Mouse (Mus musculus) liver, postnatal 0 days (tissue): ENCODE results near the gene Lrrc4. TPM values are rescaled to one million over a fixed set of nuclear protein-coding genes. Genes with fewer than 3 reads are reported as not detected.

Experiments used
- ATAC-seq: fragments of 200-750 bp; cut with Nextera tagmentation; 2 replicates; pipeline ENCODE4 v1.8.0; 2017; ENCODE audit warnings: mild to moderate bottlenecking, moderate library complexity
- DNase-seq: peaks from one replicate; pipeline ENCODE4 v3.0.0-alpha.2; 2016
- H3K27ac ChIP-seq: fragments of 300-500 bp; sonication (generic); 2 replicates; pipeline ENCODE4 v1.5.1; 2014; ENCODE audit warnings: antibody characterized with exemption, moderate library complexity, mild to moderate bottlenecking, low read depth
- H3K27me3 ChIP-seq: fragments of 300-500 bp; sonication (generic); 2 replicates; pipeline ENCODE4 v1.6.1; 2014; ENCODE audit warnings: low read length, control low read depth, mixed read lengths; ENCODE audit not compliant: insufficient read depth
- H3K36me3 ChIP-seq: fragments of 300-500 bp; sonication (generic); replicated peaks from 2 replicates; pipeline ENCODE4 v1.6.1; 2014; ENCODE audit warnings: mild to moderate bottlenecking, control low read depth, low read length, moderate library complexity, mixed read lengths; ENCODE audit not compliant: insufficient read depth
- H3K4me1 ChIP-seq: fragments of 300-500 bp; sonication (generic); 2 replicates; pipeline ENCODE4 v1.6.1; 2014; ENCODE audit warnings: antibody characterized with exemption, mild to moderate bottlenecking, control low read depth; ENCODE audit not compliant: insufficient read depth
- H3K4me2 ChIP-seq: fragments of 300-500 bp; sonication (generic); 2 replicates; pipeline ENCODE4 v1.6.1; 2014; ENCODE audit warnings: low read depth, mild to moderate bottlenecking, low read length, moderate library complexity, mixed read lengths
- H3K4me3 ChIP-seq: fragments of 300-500 bp; sonication (generic); 2 replicates; pipeline ENCODE4 v1.5.1; 2014; ENCODE audit warnings: low read depth, low read length
- H3K9ac ChIP-seq: fragments of 300-500 bp; sonication (generic); replicated peaks from 2 replicates; pipeline ENCODE4 v1.6.1; 2014; ENCODE audit warnings: mild to moderate bottlenecking, moderate library complexity
- H3K9me3 ChIP-seq: fragments of 300-500 bp; sonication (generic); 2 replicates; pipeline ENCODE4 v1.6.1; 2016; ENCODE audit warnings: mild to moderate bottlenecking, control low read depth, low read length, mixed read lengths
- CTCF ChIP-seq: sonication (generic); IDR thresholded peaks from 2 replicates; pipeline ENCODE4 v1.5.1; 2016; ENCODE audit warnings: antibody characterized with exemption, low read depth
- EP300 ChIP-seq: IDR thresholded peaks from 2 replicates; pipeline ENCODE4 v1.6.1; 2016; ENCODE audit warnings: antibody characterized with exemption, low read depth, mild to moderate bottlenecking
- WGBS: fragments of 180-500 bp; shearing (Covaris S2); extraction: QIAGEN DNeasy Blood & Tissue Kit; methylation state at CpG from one replicate; pipeline ENCODE4 v1.1.7; 2014; ENCODE audit not compliant: insufficient replicate concordance; 5-methylcytosine and 5-hydroxymethylcytosine counted together
- polyA plus RNA-seq: library from polyadenylated mRNA; unstranded; fragments of >200 nt; fragmentation: Nextera tagmentation; extraction: Ambion mirVana; gene quantifications from 2 replicates; pipeline ENCODE4 v1.2.1, GENCODE M21; 2015

The Lrrc4 gene
- polyA plus RNA-seq, 1 experiment from 2014 or later, result 0.08 TPM

DNA sequence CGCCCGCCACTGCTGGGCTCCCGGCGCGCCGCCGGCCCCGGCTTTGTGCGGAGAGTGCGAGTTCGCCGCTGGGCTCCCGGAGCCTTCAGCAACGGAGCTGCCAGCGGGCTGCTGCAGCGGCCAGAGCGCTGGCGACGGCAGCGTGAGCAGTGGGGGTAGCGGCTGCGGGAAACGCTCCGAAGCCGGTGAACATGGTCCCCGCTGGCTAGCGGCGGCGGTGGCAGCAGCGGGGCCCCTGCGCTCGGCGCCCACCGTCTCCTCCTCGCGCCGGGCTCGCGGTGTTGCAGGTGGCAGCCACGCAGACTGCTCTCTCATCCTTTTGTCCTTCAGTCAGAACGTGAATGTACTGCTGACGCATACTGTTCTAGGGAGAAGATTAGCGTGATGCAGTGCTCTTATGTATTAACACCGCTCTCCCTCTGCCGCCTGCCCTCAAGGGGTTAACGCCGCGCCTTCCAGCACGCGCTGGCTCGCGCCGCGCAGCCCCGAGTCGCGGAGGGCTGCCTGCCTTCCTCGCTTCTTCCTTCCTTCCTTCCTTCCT is 1.3 kb upstream of the Lrrc4 start:
- TF ChIP-seq EP300 (no peak), CTCF (no peak)
- DNase-seq (no peak), ATAC-seq (peak; percentile 54)
- Histone ChIP-seq H3K36me3 (no peaks in the 10 kb centered on the region), H3K27ac (no peak overlapping the region), H3K4me1 (0 out of 2 replicates have a peak, but pooled peaks cover 8% of the 10 kb centered on the region), H3K9ac (peak overlapping the region; percentile 52), H3K27me3 (peaks cover 26% of the 10 kb centered on the region), H3K4me2 (peak overlapping the region; percentile 89), H3K4me3 (peak overlapping the region; percentile 51), H3K9me3 (no peaks in the 10 kb centered on the region)
- under 1% methylated on average over 54 of the region's 58 CpGs for WGBS

DNA sequence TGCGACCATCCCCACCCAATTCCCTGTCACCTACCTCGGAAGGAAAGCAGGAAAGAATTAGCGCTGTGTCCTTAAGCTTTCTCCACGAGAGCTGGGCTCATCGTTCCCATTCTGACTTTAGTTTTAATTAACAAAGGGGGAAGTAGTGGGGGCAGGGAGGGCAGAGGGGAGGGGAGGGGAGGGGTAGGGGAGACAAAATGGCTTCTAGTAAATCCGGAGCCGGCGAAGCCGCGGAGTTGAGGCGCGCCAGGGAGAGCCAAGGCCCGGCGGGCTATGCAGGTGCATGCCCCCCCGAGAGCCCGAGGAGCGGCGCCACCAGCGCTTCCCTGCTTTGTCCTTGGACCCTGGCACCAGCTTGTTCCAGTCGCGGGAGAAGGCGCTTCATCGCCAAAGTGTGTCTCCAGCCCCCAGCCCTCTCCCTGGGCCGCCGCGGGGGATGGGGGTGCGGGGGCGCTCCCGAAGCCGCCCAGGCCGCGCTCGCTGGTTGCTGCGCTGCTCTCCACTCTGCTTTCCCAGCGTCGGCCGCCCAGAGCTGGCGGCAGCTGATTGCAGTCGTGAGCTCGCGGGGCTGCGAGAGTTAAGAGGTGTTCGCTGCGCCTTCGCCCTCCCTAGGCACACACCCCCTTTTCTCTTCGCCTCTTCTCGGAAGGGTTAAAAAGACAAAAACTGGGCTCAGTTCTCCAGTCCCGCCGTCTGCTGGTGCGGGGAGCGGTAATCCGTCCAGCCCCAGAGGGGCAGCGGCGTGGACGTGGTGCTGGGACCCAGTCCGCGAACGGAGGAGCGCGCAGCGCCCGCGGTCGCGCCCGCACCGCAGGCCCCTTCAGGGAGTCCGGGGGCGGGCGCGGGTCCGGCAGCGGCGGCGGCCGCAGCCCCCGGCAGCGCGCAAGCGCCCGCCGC is 555 bp upstream of the Lrrc4 start:
- H3K9me3 ChIP-seq, result no peaks in the 10 kb centered on the region
- no peak for TF ChIP-seq CTCF
- TF ChIP-seq EP300, result no peak
- peaks cover 26% of the 10 kb centered on the region for H3K27me3 ChIP-seq
- ATAC-seq (peak; percentile 56), DNase-seq (peak; percentile 42)
- 2% methylated on average over 68 of the region's 82 CpGs for WGBS
- no peak overlapping the region for H3K27ac ChIP-seq
- H3K9ac ChIP-seq, result peak overlapping the region; percentile 52
- peak overlapping the region; percentile 89 for H3K4me2 ChIP-seq
- H3K36me3 ChIP-seq, result no peaks in the 10 kb centered on the region
- H3K4me3 ChIP-seq, result peak overlapping the region; percentile 51
- 0 out of 2 replicates have a peak, but pooled peaks cover 8% of the 10 kb centered on the region for H3K4me1 ChIP-seq

DNA sequence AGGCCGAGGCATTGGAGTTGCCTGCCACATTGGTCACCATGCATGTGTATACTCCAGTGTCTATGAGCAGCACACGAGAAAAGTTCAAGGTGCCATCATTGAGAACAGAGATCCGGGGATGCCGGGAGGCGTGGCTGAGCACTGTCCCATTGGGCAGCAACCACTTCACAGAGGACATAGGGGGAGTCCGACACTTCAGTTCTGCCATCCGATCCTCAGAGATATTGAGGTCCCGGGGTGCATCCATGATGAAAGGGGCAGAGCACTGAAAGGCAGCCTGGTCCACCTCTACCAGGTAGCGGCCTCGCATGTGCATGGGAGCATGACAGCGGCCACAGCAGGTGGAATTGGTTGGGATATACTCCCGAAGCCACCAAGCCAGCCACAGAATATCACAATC is 1.2 kb downstream of the Lrrc4 start:
- no peak overlapping the region for H3K4me3 ChIP-seq
- 0 out of 2 replicates have a peak, but pooled peaks cover 8% of the 10 kb centered on the region for H3K4me1 ChIP-seq
- WGBS, result 84% methylated on average over 12 of the region's 12 CpGs
- no peak for DNase-seq
- H3K36me3 ChIP-seq, result no peaks in the 10 kb centered on the region
- ATAC-seq, result no peak
- H3K9me3 ChIP-seq, result no peaks in the 10 kb centered on the region
- H3K9ac ChIP-seq, result no peak overlapping the region
- H3K27ac ChIP-seq, result no peak overlapping the region
- TF ChIP-seq CTCF (no peak), EP300 (no peak)
- H3K27me3 ChIP-seq, result peaks cover 26% of the 10 kb centered on the region
- H3K4me2 ChIP-seq, result no peak overlapping the region

DNA sequence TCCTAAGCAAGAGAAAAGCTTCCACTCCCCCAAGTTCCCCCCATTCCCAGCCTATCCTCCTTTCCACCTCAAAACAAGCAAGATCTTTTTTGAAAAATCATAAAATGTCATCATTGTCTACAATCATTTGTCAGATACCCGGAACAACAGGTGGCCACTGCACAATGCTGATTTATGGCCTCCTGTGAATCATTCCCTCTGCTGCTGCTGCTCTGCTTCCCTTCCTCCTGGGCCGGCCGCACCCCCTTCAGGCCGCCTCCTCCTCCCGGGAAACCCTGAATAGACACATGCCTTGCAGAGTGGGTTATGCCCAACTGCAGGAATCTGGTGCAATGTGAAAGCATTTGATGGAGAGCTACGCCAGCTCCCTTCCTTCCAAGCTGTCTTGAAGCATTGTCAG is 3.0 kb downstream of the Lrrc4 start:
- H3K27me3 ChIP-seq, result peaks cover 26% of the 10 kb centered on the region
- no peak for ATAC-seq
- WGBS, result 68% methylated on average over 6 of the region's 6 CpGs
- H3K9me3 ChIP-seq, result no peaks in the 10 kb centered on the region
- H3K4me3 ChIP-seq, result no peak overlapping the region
- H3K27ac ChIP-seq, result no peak overlapping the region
- no peak overlapping the region for H3K4me2 ChIP-seq
- no peaks in the 10 kb centered on the region for H3K36me3 ChIP-seq
- no peak for DNase-seq
- H3K9ac ChIP-seq, result no peak overlapping the region
- 0 out of 2 replicates have a peak, but pooled peaks cover 8% of the 10 kb centered on the region for H3K4me1 ChIP-seq
- TF ChIP-seq EP300 (no peak), CTCF (no peak)

DNA sequence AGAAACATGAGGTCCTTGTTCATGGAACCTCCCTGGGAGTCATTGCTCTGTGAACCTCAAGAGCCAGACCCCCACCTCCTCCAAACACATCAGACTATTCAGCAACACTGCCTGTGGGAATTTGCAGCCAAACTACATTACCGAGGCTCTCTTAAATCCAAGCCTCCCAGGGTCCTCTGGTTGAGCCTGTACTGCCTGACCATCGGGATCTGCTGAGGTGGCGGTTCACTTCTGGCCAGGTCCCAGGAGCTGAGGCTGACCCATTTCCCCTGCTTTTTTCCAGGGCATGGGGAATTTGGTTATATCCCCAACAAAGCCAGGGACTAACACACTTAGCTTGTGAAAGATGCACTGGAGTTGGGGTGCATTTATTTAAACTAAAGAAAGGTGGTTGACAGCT is 4.0 kb downstream of the Lrrc4 start:
- H3K4me3 ChIP-seq, result no peak overlapping the region
- H3K4me2 ChIP-seq, result no peak overlapping the region
- peaks cover 16% of the 10 kb centered on the region for H3K27me3 ChIP-seq
- H3K9me3 ChIP-seq, result no peaks in the 10 kb centered on the region
- 79% methylated on average over 3 of the region's 3 CpGs for WGBS
- ATAC-seq, result no peak
- no peaks in the 10 kb centered on the region for H3K36me3 ChIP-seq
- H3K4me1 ChIP-seq, result 0 out of 2 replicates have a peak, but pooled peaks cover 5% of the 10 kb centered on the region
- H3K9ac ChIP-seq, result no peak overlapping the region
- DNase-seq, result no peak
- H3K27ac ChIP-seq, result no peak overlapping the region
- TF ChIP-seq EP300 (no peak), CTCF (no peak)

DNA sequence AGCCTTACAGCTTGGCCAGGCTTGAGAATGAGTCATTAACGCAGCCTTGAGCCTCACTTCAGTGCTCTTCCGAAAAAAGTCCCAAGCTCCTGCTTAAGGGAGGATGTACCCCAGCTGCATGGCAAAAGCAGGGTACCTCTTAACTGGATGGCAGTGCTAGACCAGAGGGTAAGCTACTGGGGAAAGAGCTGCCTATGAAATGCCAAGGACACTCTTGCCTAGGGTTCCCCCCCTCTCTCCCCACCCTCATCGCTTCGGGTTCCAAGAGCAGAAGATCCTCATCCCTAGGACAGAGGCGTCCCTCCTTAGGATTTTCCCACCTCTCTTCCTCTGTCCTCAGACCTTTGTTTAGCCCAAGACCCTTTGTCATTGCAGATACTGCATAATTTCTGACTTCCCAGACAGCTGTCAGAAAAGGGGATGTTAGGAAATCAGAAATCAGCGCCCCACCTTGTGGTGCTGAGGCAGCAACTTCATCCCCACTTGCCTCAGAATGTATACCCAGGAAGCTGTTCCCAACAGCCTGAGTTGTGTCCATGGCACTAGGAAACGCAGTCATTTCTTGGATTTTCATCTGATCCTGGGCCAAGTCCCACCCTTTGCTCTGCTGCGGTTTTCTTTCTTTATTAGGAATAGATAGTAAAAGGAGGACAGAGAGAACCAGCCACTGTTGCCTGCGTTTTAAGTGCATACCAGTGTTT is 4.7 kb downstream of the Lrrc4 start:
- DNase-seq (no peak), ATAC-seq (no peak)
- TF ChIP-seq CTCF, result no peak
- TF ChIP-seq EP300, result no peak
- Histone ChIP-seq H3K36me3 (no peaks in the 10 kb centered on the region), H3K9ac (no peak overlapping the region), H3K4me3 (no peak overlapping the region), H3K4me2 (no peak overlapping the region), H3K9me3 (no peaks in the 10 kb centered on the region), H3K27ac (no peak overlapping the region), H3K27me3 (peaks cover 10% of the 10 kb centered on the region), H3K4me1 (0 out of 2 replicates have a peak, but pooled peaks cover 5% of the 10 kb centered on the region)
- 69% methylated on average over 9 of the region's 9 CpGs for WGBS
